Mouse (Mus musculus) ES-E14 (cell line): Measurements from ENCODE around the gene Ufm1. TPM values are rescaled to one million over a fixed set of nuclear protein-coding genes. Genes with fewer than 3 reads are reported as not detected.
A peak's percentile ranks its signal among the peaks of the same experiment; 100 is the strongest.

ENCODE experiments used
- DNase-seq: peaks from one replicate; pipeline ENCODE4 v3.0.0-alpha.2; 2013; ENCODE audit warnings: low read depth, low spot score
- H3K27ac ChIP-seq: 2 replicates; pipeline ENCODE4 v1.5.1; 2012; ENCODE audit warnings: low read depth, mild to moderate bottlenecking, low read length, moderate library complexity, mixed read lengths; ENCODE audit not compliant: poor library complexity, insufficient read depth, severe bottlenecking
- H3K36me3 ChIP-seq: 2 replicates; pipeline ENCODE4 v1.6.1; 2012; ENCODE audit warnings: mild to moderate bottlenecking, low read length, moderate library complexity, mixed read lengths; ENCODE audit not compliant: control insufficient read depth, poor library complexity, insufficient read depth, severe bottlenecking
- H3K4me1 ChIP-seq, 2 experiments: fragments of 150-350 bp in 1 of 2; sonication (generic) in 1 of 2; 2 replicates each; pipeline ENCODE4 v1.6.1; 2012; ENCODE audit warnings: low read length in 2 of 2, mild to moderate bottlenecking in 1 of 2, mixed read lengths in 1 of 2; ENCODE audit not compliant: control insufficient read depth in 2 of 2, insufficient read depth in 2 of 2, poor library complexity in 1 of 2
- H3K4me3 ChIP-seq, 2 experiments: fragments of 150-350 bp in 1 of 2; sonication (generic) in 1 of 2; 2 replicates each; pipeline ENCODE4 v1.5.1; 2012; ENCODE audit warnings: low read length in 2 of 2, low read depth in 1 of 2, mild to moderate bottlenecking in 1 of 2, mixed read lengths in 1 of 2; ENCODE audit not compliant: insufficient read depth in 1 of 2, poor library complexity in 1 of 2, severe bottlenecking in 1 of 2
- H3K9ac ChIP-seq: 2 replicates; pipeline ENCODE4 v1.6.1; 2012; ENCODE audit warnings: low read depth, mild to moderate bottlenecking, low read length, mixed read lengths; ENCODE audit not compliant: poor library complexity, insufficient read depth, severe bottlenecking
- H3K9me3 ChIP-seq: fragments of 150-350 bp; sonication (generic); 2 replicates; pipeline ENCODE4 v1.6.1; 2012; ENCODE audit warnings: low read depth, mild to moderate bottlenecking, low read length; ENCODE audit not compliant: control insufficient read depth, insufficient read depth
- CHD2 ChIP-seq: IDR thresholded peaks from 2 replicates; pipeline ENCODE4 v1.6.1; 2014; ENCODE audit warnings: mild to moderate bottlenecking, low read depth, low read length, inconsistent platforms
- HCFC1 ChIP-seq: IDR thresholded peaks from 2 replicates; pipeline ENCODE4 v1.6.1; 2012; ENCODE audit warnings: low read length, inconsistent platforms, borderline replicate concordance; ENCODE audit not compliant: insufficient read depth
- MAFK ChIP-seq: IDR thresholded peaks from 2 replicates; pipeline ENCODE4 v1.6.1; 2014; ENCODE audit warnings: mild to moderate bottlenecking, low read depth, low read length, inconsistent platforms; ENCODE audit not compliant: insufficient read depth
- ZC3H11A ChIP-seq: IDR thresholded peaks from 2 replicates; pipeline ENCODE4 v1.6.1; 2012; ENCODE audit warnings: low read depth, mild to moderate bottlenecking, inconsistent platforms, low read length, borderline replicate concordance
- ZNF384 ChIP-seq: IDR thresholded peaks from 2 replicates; pipeline ENCODE4 v1.6.1; 2012; ENCODE audit warnings: low read depth, low read length, inconsistent platforms
- in situ Hi-C, 2 experiments: fragments of 600-800 bp; cut with MboI; formaldehyde crosslinking; loops; one replicate each; pipeline ENCODE4 v1.15.1; 2025; ENCODE audit warnings: low sequenced_read_pairs in 2 of 2, inconsistent platforms in 1 of 2; ENCODE audit not compliant: unreplicated experiment in 2 of 2
- total RNA-seq: library from RNA; depleted of rRNA; stranded (reverse); fragments of 300-350 nt; gene quantifications from 2 replicates; pipeline ENCODE4 v1.2.3, GENCODE M21; 2012

The Ufm1 gene
- total RNA-seq, 1 experiment, result 47.2 TPM

DNA sequence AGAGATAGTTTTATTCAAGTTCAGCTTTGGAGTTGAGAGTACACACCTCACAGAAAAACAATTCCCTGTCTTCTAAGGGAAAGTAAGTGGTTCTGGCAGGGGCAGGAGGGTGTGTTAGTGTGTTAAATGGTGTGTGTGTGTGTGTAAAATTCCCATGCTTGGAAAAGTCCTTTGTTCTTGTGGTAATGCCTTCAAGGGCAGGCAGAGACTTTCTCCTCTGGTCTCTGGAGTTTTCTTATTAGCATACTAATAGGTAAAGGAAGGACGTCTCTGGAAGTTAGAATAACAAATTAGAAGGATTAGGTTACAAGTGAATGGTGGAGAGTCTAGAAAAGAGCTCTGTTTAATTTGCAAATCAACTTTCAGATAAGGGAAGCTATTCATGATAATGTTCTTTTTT, 5.6 kb upstream of the Ufm1 start:
- no peak overlapping the region for H3K9ac ChIP-seq
- TF ChIP-seq CHD2, result no peak
- no peak for TF ChIP-seq MAFK
- TF ChIP-seq ZNF384, result no peak
- no peak for TF ChIP-seq HCFC1
- no peak for TF ChIP-seq ZC3H11A
- peaks cover 0 to 14% of the 10 kb centered on the region in 2 experiments; a peak in 3 of 4 replicates for H3K4me1 ChIP-seq
- in situ Hi-C loops, result no loop called here
- H3K4me3 ChIP-seq, result no peak overlapping the region
- no peaks in the 10 kb centered on the region for H3K9me3 ChIP-seq
- no peaks in the 10 kb centered on the region for H3K36me3 ChIP-seq
- peak overlapping the region; percentile 43; the same call in 1 of the 2 replicates for H3K27ac ChIP-seq
- no peak for DNase-seq

DNA sequence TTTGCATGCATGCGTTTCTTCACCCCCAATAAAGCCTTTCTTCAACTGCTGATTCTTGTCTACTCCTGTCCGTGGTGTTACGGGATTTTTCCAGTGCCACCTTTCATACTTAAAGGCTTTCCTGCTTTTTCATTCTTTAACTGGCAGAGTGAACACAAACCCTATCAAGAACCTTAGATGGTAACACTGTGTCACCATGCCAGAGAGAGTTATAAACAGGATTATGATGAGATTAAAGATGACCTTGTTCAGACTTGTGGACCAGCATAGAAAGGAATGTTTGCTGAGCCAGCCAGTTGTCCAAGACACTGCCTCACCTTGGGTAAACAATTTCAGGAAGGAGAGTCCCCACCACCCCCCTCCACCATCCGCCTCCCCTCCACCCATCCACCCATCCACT, 4.6 kb upstream of the Ufm1 start:
- no peak for TF ChIP-seq MAFK
- TF ChIP-seq HCFC1, result no peak
- TF ChIP-seq ZNF384, result no peak
- TF ChIP-seq CHD2, result no peak
- no peak for TF ChIP-seq ZC3H11A
- no peak overlapping the region for H3K4me3 ChIP-seq
- DNase-seq, result no peak
- in situ Hi-C loops, result no loop called here
- H3K9me3 ChIP-seq, result no peaks in the 10 kb centered on the region
- no peaks in the 10 kb centered on the region for H3K36me3 ChIP-seq
- H3K9ac ChIP-seq, result no peak overlapping the region
- H3K4me1 ChIP-seq, result peaks cover 0 to 14% of the 10 kb centered on the region in 2 experiments; a peak in 3 of 4 replicates
- no peak overlapping the region for H3K27ac ChIP-seq

- no peak for DNase-seq
- Histone ChIP-seq H3K36me3 (peaks cover 12% of the 10 kb centered on the region), H3K4me1 (no peaks in the 10 kb centered on the region), H3K4me3 (no peak overlapping the region), H3K9me3 (no peaks in the 10 kb centered on the region), H3K9ac (no peak overlapping the region), H3K27ac (no peak overlapping the region)
- in situ Hi-C loops, result no loop called here
- no peak for TF ChIP-seq CHD2
- no peak for TF ChIP-seq HCFC1
- TF ChIP-seq ZNF384, result no peak
- no peak for TF ChIP-seq MAFK
- no peak for TF ChIP-seq ZC3H11A
These were observed 8.8 kb downstream of the Ufm1 start for GRCm38 (mm10) chr3:53854831-53855230.

DNA sequence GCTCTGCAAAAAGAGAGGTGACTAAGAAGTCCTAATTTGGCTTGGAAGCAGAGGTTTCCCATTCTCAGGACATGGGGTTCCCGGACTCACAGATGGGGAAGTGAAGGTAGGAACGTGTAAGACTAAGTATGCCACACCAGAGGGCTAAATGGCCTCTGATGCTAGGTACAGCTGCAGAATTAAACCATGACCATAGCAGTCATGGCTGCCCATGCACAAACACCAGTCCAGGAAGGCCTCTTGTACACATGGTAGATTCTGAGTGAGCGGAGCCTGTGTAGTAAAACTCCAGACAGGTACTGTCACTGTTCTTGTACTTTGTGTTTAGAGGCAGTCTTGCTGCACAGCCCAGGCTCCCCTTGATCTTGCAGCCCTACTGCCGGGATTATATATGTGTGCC, 9.4 kb downstream of the Ufm1 start:
- Histone ChIP-seq H3K9ac (no peak overlapping the region), H3K36me3 (peaks cover 7% of the 10 kb centered on the region), H3K4me1 (no peaks in the 10 kb centered on the region), H3K9me3 (no peaks in the 10 kb centered on the region), H3K27ac (no peak overlapping the region), H3K4me3 (no peak overlapping the region)
- no peak for DNase-seq
- in situ Hi-C loops, result no loop called here
- TF ChIP-seq ZC3H11A (no peak), CHD2 (no peak)

DNA sequence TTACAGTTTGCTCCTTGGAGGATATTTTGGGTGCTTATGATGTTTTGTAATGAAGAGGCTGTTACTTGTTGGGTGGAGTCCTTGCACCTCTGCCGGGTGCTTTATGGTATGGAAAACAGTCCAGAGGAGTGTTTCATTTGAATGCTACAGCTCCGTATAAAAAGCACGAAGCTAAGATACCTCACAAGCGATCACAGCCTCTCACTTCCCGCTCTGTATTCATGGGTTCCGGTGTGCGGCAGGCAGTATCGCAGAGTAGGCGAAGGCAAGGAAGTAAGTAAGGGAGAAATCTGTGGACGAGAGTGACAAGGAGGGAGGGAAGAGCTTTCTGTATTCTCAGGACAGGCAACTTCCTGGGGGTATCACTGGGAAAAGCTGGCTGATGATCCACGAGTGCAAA, 15.4 kb downstream of the Ufm1 start:
- Histone ChIP-seq H3K27ac (0 out of 2 replicates have a peak overlapping the region, but pooled peaks have one; percentile 19), H3K9me3 (no peaks in the 10 kb centered on the region), H3K4me3 (no peak overlapping the region), H3K4me1 (no peaks in the 10 kb centered on the region), H3K36me3 (no peaks in the 10 kb centered on the region), H3K9ac (no peak overlapping the region)
- in situ Hi-C loops, result no loop called here
- TF ChIP-seq ZC3H11A (no peak), ZNF384 (no peak), MAFK (no peak), HCFC1 (no peak), CHD2 (no peak)
- no peak for DNase-seq
